Mouse (Mus musculus): ENCODE data around the gene Gjb6.

Gene Gjb6

GRCm38 (mm10) chr14:57133161-57133661, at the start of gene Gjb6:
Gene Gjb6, minus strand, starts transcription at chr14:57133611.
- no peak for DNase-seq (ENCODE audit: low spot score in 2 of 2)

- DNase-seq (ENCODE audit: low spot score in 2 of 2): no peak
Measured at GRCm38 (mm10) chr14:57165493-57165892, 32.1 kb upstream of the Gjb6 start.

GRCm38 (mm10) chr14:57161833-57162232, 28.4 kb upstream of the Gjb6 start:
- DNase-seq (ENCODE audit: low spot score in 2 of 2): no peak

GRCm38 (mm10) chr14:57161201-57161600, 27.8 kb upstream of the Gjb6 start:
- DNase-seq (ENCODE audit: low spot score in 2 of 2): no peak

GRCm38 (mm10) chr14:57154916-57155315, 21.5 kb upstream of the Gjb6 start:
- DNase-seq (ENCODE audit: low spot score in 2 of 2): no peak

GRCm38 (mm10) chr14:57145741-57146140, 12.3 kb upstream of the Gjb6 start:
- no peak for DNase-seq (ENCODE audit: low spot score in 2 of 2)

GRCm38 (mm10) chr14:57135265-57135664, 1.9 kb upstream of the Gjb6 start:
- DNase-seq (ENCODE audit: low spot score in 2 of 2): no peak

GRCm38 (mm10) chr14:57127383-57127782, 6.0 kb downstream of the Gjb6 start:
- DNase-seq (ENCODE audit: low spot score in 2 of 2): no peak

- DNase-seq (ENCODE audit: low spot score in 2 of 2): no peak
Measured at GRCm38 (mm10) chr14:57122295-57122694, 11.1 kb downstream of the Gjb6 start.

GRCm38 (mm10) chr14:57115823-57116544, 17.4 kb downstream of the Gjb6 start, which contains the start of gene Gm4491:
Gene Gm4491, minus strand, starts transcription at chr14:57115883.
- no peak for DNase-seq (ENCODE audit: low spot score in 2 of 2)

- DNase-seq (ENCODE audit: low spot score in 2 of 2): no peak
Measured at GRCm38 (mm10) chr14:57109194-57109593, 24.2 kb downstream of the Gjb6 start.

GRCm38 (mm10) chr14:57107916-57108315, 25.5 kb downstream of the Gjb6 start:
- DNase-seq (ENCODE audit: low spot score in 2 of 2): no peak

GRCm38 (mm10) chr14:57107091-57107490, 26.3 kb downstream of the Gjb6 start:
- no peak for DNase-seq (ENCODE audit: low spot score in 2 of 2)

GRCm38 (mm10) chr14:57105721-57106120, 27.7 kb downstream of the Gjb6 start:
- DNase-seq (ENCODE audit: low spot score in 2 of 2): no peak

- no peak for DNase-seq (ENCODE audit: low spot score in 2 of 2)
Measured at GRCm38 (mm10) chr14:57105111-57105510, 28.3 kb downstream of the Gjb6 start.

- no peak for DNase-seq (ENCODE audit: low spot score in 2 of 2)
Measured at GRCm38 (mm10) chr14:57104106-57105023, 29.0 kb downstream of the Gjb6 start, which contains the start of gene Gjb2. Gene Gjb2, minus strand, starts transcription at chr14:57104702.

- DNase-seq (ENCODE audit: low spot score in 2 of 2): no peak
Measured at GRCm38 (mm10) chr14:57103711-57104105, 29.7 kb downstream of the Gjb6 start.

- no peak for DNase-seq (ENCODE audit: low spot score in 2 of 2)
Measured at GRCm38 (mm10) chr14:57103121-57103520, 30.3 kb downstream of the Gjb6 start.

GRCm38 (mm10) chr14:57101623-57102022, 31.8 kb downstream of the Gjb6 start:
- no peak for DNase-seq (ENCODE audit: low spot score in 2 of 2)

GRCm38 (mm10) chr14:57095855-57096254, 37.6 kb downstream of the Gjb6 start:
- DNase-seq (ENCODE audit: low spot score in 2 of 2): no peak

- DNase-seq (ENCODE audit: low spot score in 2 of 2): peak in 1 of 2 experiments; percentile 15
Measured at GRCm38 (mm10) chr14:57093029-57093428, 40.4 kb downstream of the Gjb6 start.

- DNase-seq (ENCODE audit: low spot score in 2 of 2): no peak
Measured at GRCm38 (mm10) chr14:57090001-57090400, 43.4 kb downstream of the Gjb6 start.

All from spleen, postnatal 14 days (tissue).